Mouse (Mus musculus) lung, postnatal 36 days (tissue): ENCODE results near the gene Mrgpra4.

Source experiments
- DNase-seq: peaks from one replicate; pipeline ENCODE4 v3.0.0; 2022; ENCODE audit warnings: mixed read lengths

Mrgpra4 gene

DNA sequence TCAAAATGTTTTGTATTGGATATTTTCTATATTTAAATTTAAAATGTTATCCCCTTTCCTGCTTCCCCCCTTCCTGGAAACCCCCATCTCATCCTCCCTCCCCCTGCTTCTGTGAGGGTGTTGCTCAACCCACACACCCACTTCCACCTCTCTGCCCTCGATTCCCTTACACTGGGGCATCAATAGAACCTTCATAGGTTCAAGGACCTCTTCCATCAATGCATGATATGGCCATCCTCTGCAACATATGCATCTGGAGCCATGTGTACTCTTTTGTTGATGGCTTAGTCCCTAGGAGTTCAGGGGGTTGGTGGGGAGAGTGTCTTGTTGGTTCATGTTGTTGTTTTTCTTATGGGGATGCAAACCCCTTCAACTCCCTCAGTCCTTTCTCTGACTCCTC lies at the start of gene Mrgpra4:
Gene Mrgpra4, minus strand, starts transcription at position 101 of the 400 bp plus-strand sequence.
- DNase-seq, result no peak

DNA sequence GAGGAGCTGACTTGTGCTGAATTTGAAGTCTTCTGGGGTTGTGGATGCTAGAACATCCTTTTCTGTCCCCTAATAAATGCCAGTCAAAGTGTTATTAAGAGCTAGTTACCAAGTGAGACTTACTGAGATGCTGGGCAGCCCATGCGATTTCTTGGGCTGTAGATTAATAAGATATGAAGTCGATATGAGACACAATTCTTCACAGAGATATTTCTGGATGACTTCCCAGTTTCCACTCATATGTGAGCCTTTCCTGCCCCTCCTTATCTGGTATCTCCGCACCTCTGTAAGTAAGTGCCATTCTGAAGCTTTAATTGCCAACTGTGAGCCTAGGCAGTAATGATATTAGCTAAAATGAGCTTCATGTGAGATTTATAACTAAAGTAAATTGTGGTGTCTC lies 45.6 kb upstream of the Mrgpra4 start, which contains the start of gene Mrgprx1:
Gene Mrgprx1, minus strand, starts transcription at position 101 of the 400 bp plus-strand sequence.
- DNase-seq, result no peak

DNA sequence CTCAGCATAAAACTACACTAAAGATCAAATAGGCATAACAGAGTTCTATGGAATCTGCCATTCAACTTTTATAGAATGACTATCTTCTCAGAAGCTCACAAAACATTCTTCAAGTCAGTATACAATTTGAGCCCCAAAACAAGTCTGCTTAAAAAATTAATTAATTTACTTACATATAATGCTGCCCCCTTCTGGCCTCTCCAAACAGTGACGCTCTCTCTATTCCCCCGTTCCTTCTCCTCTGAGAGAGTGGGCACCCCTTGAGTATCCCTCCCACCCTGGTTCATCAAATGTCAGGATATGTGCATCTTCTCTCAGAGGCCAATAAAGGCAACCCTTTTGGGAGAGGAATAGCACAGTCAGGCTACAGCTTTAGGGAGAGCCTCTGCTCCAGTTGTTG lies 36.0 kb upstream of the Mrgpra4 start:
- no peak for DNase-seq

DNA sequence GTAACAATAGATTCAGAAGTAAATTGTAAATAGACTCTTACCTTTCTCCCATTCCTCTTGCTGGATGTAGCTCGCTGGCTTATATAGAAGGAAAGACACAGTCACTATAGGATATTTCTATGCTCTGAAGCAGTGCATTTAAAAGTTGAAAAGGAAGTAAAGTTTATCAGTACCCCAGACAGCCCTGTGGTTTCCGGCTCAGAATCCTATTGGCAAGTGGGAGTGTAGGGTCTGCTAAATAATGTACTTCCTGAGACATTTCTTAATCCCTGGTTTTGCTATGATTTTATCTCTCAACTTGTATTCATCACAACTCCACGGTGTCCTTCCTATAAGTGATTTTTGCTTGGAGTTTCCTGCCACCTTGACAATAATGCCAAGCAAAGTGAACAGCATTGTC lies 13.8 kb upstream of the Mrgpra4 start:
- no peak for DNase-seq

DNA sequence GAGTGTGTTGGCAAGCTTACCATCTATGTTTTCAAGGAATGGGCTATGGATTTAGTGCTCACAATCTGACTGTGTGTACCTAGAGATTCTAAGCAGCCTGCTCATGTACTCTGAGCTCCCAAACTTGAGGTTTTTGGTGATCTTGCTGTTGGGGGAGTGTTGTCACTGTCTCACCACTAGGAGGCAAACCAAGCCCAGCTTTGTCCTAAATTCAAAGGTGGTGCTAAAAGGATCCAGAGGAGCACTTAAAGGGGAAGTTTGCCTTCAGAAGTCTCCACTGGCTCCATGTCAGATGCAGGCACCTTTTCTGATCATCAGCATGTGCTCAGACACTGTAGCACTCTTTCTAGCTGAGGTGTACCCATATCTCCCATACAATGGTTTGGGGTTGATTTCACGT lies 4.9 kb upstream of the Mrgpra4 start:
- DNase-seq, result no peak
